Mouse (Mus musculus): ENCODE results near the gene Ago1.
A peak's percentile ranks its signal among the peaks of the same experiment; 100 is the strongest.

Ago1 gene

GRCm38 (mm10) chr4:126468285-126468901 lies at the start of gene Ago1:
Gene Ago1, minus strand, starts transcription at chr4:126468583.
- peak; percentile 98 for DNase-seq

- no peak for DNase-seq
Measured at GRCm38 (mm10) chr4:126512308-126513066, 44.1 kb upstream of the Ago1 start.

DNA sequence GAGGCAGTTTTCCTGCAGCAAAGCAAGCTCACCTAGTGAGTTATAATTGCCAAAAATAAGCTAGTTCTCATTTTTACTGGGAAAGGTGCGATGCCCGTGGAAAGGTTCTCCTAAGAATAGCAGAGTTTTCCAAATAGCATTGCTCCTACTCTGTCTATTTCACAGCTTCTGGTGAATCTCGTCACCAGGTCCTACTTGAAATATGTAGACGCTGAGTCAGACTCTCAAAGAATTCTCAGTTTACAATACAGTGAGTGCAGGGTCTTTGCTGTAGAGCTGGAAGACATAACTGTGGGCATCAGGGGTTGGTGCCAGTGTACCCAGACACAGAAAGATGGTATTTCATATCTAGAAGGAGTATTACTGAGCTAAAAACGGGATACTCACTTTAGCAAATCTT lies 42.6 kb upstream of the Ago1 start:
- DNase-seq: no peak

DNA sequence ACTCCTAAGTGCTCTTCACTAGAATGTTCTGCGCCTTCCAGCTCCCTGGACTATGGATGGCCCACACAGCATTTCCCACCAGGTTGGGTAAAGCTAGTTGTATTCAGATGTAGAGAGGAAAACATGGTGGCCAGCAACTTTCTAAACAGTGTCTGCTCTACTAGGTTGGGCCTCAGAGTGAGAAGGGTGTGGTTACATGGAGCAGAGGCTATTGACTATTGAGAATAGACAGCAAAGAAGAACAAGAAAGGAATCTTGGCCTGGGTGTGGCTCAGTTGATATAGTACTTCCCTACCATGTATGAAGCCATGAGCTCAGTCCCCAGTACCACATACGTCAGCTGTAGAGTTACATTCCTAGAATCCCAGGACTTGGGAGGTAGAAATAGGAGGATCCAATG lies 40.7 kb upstream of the Ago1 start:
- no peak for DNase-seq

- DNase-seq: no peak
Measured at GRCm38 (mm10) chr4:126508110-126508899, 39.9 kb upstream of the Ago1 start.

DNA sequence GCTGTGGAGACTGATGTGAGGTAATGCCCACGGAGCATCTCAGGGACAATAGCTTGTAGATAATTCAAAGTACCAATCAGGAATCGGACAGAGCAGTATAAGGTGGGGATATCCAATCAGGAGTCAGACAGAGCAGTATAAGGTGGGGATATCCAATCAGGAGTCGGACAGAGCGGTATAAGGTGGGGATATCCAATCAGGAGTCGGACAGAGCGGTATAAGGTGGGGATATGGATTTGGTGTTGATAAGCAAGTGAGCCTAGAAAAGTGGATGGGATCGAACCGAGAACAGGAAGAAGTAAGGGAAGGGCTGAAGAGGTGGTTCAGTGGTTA lies 34.6 kb upstream of the Ago1 start:
- DNase-seq: no peak

DNA sequence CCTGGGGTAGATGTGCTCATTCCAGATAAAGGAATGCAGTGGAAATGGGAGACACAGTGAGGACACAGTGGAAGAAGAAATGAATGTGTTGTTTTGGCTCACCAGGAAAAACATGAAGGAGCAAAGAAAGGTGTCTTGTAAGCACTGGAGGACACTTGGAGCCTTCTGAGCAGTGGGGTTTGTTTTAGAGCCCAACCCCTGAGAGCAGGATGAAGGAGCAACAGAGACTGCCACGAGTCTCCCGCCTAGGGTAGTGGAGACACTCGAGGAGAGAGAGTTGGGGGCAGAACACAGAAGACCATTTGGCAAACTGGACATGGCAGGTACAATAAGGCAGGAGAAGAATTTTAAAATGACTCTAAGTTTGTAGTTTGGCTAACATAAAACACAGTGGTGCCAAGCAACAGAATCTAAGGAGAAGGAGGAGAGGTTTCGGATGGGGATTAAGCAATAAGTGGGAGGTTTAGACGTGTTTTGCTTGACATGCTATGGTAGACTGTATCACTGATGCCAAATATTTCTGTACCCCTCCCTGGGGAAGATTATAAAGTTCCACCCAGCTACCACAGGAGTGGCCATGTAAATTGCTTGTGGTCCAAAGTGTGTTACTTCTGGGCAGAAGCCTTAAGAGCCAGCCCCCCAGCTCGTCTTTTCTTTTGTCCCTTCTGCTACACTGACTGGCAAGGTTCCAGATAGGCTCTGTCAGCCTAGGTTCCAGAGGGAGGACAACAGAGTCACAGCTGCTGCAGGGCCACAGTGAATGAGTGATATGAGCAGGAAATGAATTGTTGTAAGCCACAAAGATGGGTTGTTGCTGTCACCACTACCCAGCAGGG lies 34.0 kb upstream of the Ago1 start:
- DNase-seq: no peak

DNA sequence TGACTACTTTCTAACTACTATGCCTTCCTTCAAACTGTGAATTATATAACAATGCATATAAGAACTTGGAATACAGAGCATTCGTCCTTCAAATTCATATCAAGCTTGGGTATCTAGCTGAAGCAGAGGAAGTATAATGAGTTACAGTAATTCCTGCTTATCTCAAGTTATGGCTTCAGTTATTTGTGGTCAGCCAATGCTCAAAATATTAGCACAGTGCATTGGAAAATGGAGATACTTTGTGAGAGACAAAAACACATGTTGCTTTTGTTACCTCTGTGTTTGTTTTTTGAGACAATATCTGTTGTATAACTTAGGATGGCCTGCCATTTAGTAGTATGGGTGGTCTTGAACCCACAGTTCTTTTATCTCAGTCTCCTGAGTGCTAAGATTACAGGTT lies 30.2 kb upstream of the Ago1 start:
- no peak for DNase-seq

DNA sequence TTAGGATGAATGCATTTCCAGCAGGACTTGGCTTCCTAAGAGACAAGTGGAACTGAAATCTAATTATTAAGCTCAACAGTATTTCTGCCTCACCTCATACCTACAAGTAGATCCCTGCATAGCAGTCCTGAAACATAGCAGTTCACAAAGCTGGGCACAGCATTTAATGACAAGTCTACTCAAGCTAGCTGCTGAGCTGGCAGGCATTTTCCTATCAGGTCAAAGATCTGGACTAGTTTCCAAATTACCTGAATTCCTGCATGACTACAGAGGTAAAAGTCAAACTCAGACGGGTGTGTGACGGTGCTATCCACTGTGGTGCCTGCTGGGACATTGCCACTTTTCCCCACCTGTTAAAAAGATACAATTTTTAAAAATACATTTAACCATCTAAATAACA lies 28.6 kb upstream of the Ago1 start:
- DNase-seq: no peak

- no peak for DNase-seq
Measured at GRCm38 (mm10) chr4:126495942-126496790, 27.8 kb upstream of the Ago1 start.

- no peak for DNase-seq
Measured at GRCm38 (mm10) chr4:126495453-126495852, 27.1 kb upstream of the Ago1 start.

GRCm38 (mm10) chr4:126493416-126493815 lies 25.0 kb upstream of the Ago1 start:
- no peak for DNase-seq

DNA sequence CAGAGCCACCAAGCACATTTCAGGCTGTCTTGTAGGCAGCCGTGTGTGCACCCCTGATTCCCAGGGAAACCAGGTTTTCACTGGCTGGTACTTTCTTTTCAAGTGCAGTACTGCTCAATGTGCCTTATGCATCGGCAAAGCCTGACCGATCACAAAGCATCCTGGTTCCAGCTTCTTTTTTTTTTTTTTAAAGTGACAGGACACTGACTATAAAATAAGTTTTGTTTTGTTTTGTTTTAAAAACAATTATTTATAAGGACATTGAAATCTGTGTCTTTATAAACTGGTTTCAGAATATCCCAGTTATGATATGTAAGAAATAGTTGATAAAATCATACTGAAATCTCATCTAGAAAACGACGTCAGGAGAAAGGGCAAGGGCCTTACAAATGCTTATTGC lies 23.6 kb upstream of the Ago1 start:
- DNase-seq: no peak

GRCm38 (mm10) chr4:126490726-126491125 lies 22.3 kb upstream of the Ago1 start:
- DNase-seq: no peak

DNA sequence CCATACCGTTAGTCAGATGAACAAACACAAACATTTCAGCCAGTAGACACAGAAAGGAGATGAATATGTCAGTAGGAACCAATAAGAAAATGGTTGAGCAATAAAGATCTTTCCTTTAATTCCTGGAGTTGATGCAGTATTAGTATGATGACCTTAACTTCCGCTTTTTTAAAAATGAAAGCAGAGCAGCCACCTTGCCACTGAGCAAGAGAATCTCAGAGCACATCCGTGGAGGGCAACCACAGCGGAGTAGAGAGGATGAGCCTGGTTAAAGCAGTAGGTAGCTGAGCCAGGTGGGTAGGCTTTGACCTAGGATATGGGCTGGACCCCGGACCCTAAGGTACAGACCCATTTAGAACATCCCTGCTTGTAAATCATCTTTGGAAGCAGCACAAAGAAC lies 21.4 kb upstream of the Ago1 start:
- no peak for DNase-seq

DNA sequence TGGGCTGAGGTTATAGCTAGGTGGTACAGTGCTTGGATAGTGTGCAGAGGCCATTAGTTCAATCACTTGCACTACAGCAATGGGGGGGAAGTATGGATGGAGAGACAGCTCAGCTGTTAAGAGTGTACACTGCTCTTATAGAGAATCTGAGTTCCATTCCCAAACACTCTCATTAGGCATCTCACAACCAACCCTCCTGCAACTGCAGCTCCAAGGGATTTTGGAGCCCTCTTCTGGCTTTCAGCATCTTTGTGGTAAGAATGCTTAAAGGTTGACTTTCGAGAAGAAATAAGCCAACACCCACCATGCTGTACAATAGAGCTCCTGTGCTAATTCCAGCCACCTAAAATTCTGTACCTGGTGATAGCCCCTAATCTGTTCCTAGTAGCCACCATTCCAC lies 17.8 kb upstream of the Ago1 start:
- no peak for DNase-seq

DNA sequence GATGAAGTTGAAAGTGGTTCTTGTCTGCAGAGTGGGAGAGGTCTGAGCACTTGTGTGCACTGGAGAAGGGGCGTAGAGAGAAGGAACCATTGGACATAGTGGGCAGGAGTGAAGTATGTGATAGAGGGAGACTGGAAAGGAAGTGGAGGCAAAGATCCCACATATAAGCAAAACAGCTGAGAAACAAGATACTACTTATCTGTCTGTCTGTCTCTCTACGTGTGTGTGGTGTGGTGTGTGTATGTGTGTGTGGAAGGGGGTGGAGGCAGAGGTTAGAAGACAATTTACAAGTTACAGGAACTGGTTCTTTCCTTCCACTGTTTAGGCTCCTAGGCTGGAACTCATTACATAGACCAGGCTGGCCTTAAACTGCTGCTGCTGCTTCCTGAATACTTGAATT lies 16.7 kb upstream of the Ago1 start:
- no peak for DNase-seq

GRCm38 (mm10) chr4:126483874-126484273 lies 15.5 kb upstream of the Ago1 start:
- no peak for DNase-seq

GRCm38 (mm10) chr4:126482951-126483350 lies 14.6 kb upstream of the Ago1 start:
- DNase-seq: no peak

- no peak for DNase-seq
Measured at GRCm38 (mm10) chr4:126481461-126481860, 13.1 kb upstream of the Ago1 start.

DNA sequence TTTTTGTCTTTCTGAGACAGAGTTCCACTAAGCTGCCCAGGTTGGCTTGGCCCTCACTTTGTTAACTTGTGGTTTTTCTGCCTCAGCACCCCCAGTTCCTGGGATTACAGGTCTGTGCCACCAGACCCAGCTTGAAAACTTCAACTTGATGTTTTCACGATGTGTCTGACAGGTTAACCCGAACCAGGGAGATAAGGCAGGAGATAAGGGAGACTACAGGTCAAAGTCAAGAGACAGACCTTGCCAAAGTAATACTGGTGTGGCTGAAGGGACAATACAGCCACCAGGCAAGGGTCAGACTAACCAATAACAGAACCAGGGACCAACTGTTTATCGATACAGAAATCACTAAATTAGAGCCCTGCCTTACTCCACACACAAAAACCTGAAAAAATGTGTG lies 11.9 kb upstream of the Ago1 start:
- DNase-seq: no peak

DNA sequence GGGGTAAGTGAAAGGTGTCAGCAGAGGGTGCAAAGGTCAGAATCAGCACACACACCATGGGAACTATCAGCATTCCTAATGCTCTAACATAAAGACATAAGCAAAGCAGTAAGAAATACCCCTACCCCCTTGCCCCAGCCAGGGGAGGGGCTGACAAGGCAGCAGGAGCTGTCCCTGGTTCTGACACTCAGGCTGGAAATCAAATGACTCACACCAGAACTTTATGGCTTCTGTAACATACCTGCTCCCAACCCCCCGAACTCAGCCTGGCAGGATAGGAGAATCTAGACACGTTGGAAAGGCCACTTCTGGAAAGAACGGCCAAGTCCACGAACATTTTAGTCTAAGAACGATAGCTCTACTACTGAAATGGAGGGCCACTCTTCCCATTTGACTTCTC lies 4.6 kb upstream of the Ago1 start:
- no peak for DNase-seq
